Mouse (Mus musculus): ENCODE data around the gene D630023F18Rik.

D630023F18Rik gene

DNA sequence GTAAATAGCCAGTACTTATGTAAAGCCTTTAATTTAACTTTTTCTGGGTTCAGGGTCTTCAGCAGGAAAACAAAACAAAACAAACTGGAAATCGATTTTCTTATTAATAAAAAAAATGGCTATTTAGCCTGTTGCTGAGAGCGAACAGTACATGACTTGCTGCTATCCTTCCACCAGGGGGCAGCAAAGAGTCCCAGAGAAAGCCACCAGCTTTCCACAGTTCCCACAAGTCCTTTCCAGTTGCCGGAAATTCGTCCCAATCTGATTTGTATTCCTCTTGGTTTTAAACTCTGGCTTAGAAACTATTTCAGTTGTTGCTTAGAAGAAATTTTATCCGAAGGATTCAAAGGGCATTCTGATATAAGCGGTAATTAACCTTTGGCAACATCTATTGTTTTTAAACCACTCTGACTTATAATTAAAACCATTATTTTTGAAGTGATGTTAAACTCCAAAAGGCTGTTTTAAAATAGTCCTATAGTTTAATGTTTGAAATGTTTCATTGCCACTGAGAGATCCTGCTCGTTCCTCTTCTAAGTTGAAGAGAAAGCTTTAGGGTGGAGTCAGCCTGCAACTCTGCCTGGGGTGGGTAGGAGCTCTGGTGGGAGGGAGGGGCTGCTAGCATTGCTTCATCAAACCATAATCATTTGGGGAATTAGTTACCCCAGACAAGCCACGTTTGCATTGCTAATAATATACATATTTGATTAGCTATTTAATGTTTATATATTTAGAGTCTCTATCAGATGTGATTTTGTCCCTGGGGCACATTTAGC lies 10.8 kb downstream of the D630023F18Rik start:
- peak; percentile 40 for DNase-seq (ENCODE audit: extremely low read depth, low read depth)

DNA sequence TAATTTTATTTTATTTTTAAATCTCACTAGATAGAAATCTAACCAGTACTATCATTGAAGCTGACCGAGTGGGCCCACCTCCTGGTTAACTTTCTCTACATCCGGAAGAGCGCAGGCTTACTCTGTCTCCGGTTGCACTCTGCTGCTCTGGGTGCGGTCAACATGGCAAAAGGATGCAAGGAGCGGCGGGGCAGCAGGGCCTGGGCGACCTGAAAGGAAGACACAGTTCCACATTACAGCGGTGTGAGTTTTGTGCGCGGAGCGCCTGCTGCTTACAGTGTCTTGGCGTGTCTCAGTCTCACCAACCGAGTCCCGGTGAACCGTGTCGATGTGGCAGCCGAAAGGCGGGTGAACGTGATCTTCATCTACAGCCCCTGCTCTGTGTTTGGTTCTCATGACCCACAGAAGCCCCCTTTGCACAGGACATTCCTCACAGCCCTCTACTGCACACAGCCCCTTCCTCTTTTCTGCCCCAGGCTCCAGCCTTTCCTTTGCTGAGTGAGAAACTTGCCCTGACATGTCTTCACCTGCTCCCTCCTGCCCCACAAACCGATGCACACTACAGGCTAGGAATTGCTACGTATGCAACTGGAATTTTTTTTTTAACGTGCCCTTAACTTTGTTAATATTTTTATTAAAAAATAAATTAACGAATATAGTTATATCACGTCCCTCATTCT lies 13.1 kb downstream of the D630023F18Rik start:
- DNase-seq (ENCODE audit: extremely low read depth, low read depth), result peak; percentile 26

DNA sequence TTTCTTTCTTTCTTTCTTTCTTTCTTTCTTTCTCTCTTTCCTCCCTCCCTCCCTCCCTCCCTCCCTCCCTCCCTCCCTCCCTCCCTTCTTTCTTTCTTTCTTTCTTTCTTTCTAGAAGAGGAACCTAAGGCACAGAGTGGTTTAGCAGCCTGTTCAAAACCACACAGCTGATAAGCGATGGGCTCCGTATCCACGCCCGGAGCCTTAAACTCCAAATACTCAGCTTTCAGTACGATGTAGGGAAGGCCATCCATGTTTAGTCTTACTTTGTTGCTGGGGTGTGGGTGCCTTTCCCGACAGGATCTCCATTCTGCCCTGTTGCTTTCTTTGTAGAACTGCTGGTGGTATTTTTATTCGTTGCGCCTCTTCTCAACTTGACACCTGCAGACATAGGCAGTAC lies 13.8 kb downstream of the D630023F18Rik start:
- DNase-seq (ENCODE audit: extremely low read depth, low read depth), result peak; percentile 56

DNA sequence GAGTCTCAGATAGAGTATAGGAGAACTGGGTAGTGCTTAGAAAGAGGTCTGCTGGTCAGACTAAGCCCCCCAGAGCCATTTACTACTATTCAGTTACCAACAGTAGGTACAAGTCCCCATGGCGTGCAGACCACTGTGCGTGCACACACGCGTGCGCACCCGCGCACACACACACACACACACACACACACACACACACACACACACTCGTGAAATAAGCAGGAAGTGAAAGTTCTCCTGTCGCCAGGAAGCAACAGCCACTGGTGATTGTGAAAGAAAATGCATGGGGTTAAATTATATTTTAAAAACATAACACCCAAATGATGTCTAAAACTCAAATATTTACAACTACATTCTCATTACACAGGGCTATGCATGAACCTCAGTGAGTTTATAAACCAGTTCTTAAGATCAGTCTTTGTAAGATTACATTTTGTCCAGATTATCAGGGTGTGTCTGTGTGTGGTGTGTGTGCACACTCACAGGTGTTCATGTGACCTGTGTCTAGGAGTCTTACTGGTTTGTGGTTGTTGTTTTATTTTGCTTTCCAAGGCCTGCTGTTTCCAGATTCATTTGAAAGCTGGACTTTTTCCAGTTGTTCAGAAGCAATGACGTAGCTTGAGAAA lies 15.2 kb downstream of the D630023F18Rik start:
- DNase-seq (ENCODE audit: extremely low read depth, low read depth), result no peak

DNA sequence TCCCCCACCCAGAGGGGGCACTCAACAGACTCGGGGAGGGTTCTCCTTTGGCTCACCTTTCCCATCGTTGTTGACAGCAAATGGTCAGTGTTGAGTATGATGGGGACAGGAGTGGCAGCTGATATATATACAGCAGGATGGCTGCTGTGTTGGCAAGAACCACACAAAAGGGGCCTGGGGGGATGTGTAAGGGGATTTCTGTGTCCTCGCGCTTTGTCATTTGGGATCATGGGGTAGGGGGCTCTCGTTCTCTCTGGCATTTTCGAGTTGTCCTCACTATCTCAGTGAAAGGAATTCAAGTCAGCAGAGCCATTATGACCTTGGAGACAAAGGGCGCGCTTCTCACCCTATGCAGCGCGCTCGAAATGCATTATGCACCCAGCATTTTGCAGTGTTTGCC lies 19.7 kb downstream of the D630023F18Rik start, which contains the start of gene Cryga:
Gene Cryga, minus strand, starts transcription at position 101 of the 400 bp plus-strand sequence.
- DNase-seq (ENCODE audit: extremely low read depth, low read depth), result no peak

DNA sequence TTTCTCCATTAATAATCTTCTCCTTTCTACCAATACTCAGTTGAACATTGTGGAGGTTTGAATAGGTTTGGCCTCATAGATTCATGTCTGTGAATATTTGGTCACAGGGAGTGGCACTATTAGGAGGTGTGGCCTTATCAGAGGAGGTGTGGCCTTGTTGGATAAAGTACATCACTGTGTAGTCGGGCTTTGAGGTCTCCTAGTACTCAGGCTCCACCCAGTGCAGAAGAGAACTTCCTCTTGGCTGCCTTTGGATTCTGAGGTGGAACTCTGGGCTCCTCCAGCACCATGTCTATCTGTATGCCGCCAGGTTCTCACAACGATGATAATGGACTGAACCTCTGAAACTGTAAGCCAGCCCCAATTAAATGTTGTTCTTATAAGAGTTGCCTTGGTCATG lies 26.1 kb downstream of the D630023F18Rik start:
- DNase-seq (ENCODE audit: extremely low read depth, low read depth), result no peak

DNA sequence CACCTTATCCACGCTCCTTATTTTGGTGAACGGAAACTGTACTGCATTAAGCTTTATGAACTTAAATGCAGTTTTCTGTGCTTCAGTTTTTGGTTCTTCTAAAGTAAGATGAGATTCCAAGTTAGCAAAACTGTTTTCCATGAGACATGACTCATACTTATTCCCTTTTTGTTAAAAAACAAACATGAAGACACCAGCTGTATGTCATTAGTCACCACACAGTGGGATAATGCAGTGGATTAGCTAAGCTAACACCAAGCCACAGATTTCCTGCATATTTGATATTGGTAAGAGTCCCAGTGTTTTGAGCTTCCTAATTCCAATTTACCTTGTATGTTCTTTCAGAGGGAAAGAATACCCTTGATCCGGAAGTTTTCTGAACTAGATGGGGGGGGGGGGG lies 31.4 kb downstream of the D630023F18Rik start:
- no peak for DNase-seq (ENCODE audit: extremely low read depth, low read depth)

DNA sequence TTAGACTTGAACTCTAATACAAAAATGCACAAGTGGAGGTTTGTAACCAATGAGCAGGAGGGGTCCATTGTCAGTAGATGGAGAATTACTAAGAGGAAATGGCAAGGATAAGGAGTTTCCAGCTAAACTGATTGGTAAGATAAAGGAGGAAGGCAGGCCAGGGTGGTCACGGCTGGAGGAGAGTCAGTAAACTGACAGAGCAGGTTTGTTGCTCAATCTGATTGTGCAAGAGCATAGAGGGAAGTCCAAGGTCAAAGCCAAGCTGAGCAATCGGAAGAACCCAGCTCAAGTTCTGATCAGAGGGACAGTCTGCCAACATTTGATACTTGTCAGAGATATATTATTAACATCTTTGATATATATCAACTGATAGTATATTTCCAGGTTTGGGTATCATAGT lies 32.6 kb downstream of the D630023F18Rik start:
- no peak for DNase-seq (ENCODE audit: extremely low read depth, low read depth)

DNA sequence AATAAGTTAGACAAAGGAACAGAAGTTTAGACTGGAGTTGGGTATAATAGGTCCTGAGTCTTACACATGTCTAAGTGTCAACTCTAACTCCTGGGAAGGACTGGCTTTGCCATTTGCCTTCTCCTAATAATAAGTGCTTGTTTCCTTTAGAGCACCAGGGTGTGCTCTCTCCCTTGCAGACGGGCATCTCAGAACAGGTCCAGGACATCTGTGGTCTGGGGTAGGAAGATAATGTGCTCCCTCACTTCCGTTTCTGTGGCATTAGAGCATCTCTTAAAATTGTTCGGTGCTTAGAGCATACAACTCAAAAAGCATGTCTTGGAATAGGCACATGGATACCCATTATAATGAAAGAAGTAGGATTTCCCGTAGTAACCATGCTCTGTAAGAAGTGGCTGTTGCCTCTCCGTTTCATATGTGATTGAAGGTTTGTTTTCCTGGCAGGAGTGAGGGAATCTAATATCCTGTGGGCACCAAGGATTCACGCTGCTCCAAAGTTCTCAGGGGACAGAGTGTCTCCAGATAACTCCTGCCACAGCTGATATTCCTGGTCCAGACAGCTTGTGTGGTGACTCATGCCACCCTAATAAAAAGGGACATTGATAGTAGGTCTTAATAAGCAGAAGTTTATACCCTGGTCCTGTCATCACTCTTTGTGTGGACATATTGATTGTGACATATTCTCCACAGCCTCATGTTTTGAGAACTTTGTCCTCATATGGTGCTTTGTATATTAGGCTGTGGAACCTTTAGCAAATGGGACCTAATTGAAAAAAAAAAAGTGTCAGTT lies 34.3 kb downstream of the D630023F18Rik start:
- peak; percentile 47 for DNase-seq (ENCODE audit: extremely low read depth, low read depth)

DNA sequence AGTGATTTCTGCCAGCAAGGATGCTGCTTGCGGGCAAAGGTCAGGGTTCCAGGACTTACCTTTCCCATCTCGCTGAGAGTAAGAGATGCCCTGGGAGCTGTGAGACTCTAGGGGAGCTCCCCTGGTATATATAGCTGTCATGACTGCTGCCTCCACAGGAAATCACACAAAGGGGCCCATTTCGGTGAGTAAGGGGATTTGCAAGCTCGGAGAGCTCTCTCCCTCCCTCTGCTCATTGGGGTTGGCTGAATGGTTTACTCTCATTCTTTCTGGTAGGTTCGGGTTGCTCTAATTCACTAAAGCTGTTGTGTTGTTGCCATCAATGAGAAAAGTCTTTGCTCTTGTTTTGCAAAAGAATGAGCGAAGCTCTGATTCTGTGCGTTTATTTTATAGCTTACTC lies 40.8 kb downstream of the D630023F18Rik start, which contains the start of gene Crygb:
Gene Crygb, minus strand, starts transcription at position 101 of the 400 bp plus-strand sequence.
- no peak for DNase-seq (ENCODE audit: extremely low read depth, low read depth)

DNA sequence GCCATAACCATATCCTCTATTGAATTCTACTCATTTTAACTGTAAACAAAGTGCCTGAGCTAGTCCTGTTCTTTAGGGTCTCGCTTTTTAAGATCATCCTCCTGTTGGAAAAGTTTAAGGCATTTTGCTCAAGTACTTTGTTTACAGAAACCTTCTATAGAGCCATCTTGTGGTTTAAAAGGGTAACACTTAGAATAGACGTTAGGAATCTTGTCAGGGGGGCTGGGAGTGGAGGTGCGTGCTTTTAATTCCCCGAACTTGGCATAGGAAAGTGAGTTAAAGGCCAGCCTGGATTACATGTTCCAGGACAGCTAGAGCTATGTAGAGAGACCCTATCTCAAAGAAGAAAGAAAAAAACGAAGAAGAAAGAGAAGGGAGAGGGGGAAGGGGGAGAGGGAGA lies 47.4 kb downstream of the D630023F18Rik start:
- DNase-seq (ENCODE audit: extremely low read depth, low read depth), result no peak

DNA sequence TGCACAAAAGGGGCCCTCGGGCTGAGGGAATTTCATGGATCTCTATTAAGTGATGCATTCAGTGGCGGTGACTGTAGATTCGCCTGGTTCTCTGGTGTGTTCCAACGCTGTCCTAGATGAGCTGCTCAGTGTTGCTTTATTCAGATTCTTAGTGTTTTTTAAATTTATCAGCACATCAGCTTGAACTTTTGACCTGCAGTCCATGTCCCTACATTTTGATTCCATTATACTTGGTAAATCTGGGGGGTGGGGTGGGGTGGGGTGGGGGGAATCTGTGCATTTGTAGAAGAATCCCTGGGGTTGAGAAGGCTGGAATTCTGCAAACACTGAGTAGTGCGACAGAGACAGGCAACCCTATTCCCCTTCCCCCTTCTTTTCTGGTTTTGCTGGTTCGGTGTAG lies 49.4 kb downstream of the D630023F18Rik start, which contains the start of gene Crygc:
Gene Crygc, minus strand, starts transcription at position 101 of the 400 bp plus-strand sequence.
- DNase-seq (ENCODE audit: extremely low read depth, low read depth), result no peak

DNA sequence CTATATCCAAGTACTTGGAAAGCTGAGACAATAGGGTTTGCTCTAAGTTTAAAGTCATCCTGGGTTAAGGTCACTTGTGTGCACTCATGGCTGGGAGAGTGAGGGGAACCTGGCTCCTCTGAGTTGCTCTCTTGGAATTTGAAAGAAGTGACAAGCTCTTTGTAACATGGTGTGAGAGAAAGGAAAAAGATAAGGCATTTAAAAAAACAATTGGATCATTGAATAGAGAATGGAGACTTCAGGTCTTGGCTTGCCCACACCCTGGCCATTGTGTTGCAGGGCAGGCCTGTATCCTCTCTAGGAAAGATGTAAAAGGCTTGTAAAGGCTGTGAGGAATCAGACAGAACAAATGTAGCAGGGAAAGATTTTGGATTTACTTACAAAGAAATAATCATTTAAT lies 55.2 kb downstream of the D630023F18Rik start:
- DNase-seq (ENCODE audit: extremely low read depth, low read depth), result no peak

DNA sequence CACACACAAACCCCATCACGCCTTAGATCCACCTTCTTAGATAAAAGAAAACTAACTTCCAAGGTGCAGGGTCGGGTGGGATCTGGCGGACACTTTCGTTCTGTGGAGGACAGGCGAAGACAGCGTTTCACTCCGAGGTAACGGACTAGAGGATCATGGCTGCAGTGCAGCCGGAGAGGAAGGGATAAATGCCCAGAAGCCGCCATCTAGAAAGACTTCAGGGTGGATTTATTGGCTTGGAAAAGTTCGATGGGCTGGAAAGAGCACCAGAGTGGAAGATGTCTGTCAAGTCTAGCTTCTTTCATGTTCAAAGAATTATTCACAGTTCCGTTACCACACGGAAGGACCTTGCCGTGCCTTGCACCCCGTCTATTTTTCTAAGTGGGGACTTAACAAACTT lies 58.8 kb downstream of the D630023F18Rik start:
- DNase-seq (ENCODE audit: extremely low read depth, low read depth), result no peak

DNA sequence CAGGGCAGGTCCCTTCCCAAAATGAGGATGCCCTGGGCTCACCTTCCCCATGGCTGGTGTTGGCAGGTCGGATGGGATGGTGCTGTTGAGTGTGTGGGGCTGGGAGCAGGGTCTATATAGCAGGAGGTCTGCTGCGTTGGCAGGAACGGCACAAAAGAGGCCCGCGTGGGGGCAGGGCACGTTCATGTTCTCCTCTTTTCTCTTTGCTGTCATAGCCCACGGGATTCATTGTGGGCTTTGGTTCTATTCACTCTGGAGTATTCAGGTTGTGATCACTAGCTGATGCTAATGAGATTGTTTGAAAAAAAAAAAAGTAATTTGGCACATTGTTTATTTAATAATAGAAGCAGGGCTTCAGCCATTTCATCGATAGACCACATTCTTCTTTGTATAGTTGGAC lies 59.7 kb downstream of the D630023F18Rik start, which contains the start of gene Crygd:
Gene Crygd, minus strand, starts transcription at position 101 of the 400 bp plus-strand sequence.
- no peak for DNase-seq (ENCODE audit: extremely low read depth, low read depth)
